Mouse (Mus musculus): ENCODE results near the gene Zfp827. TPM values are rescaled to one million over a fixed set of nuclear protein-coding genes. Genes with fewer than 3 reads are reported as not detected.

Gene Zfp827
- polyA plus RNA-seq, 1 experiment from 2014 or later: 5.2 TPM

DNA sequence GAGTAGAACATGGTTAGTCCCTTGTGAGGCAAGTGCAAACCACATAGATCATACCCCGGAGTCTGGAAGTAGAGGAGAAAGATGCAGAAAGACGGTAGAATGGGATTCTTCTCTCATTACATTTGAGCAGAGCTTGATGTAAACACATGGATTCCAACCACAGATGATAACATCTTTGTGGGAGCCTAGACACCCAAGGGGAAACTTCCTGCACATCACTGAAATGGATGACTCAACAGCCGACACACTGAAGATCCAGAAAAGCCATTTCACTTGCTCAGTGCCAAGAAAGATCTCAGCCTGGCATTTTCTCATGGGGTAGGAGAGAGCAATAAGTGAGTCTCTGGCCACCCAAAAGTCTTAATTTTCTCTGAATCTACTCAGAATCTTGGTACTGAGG is 199.7 kb downstream of the Zfp827 start:
- Histone ChIP-seq H3K9ac (ENCODE audit: low read depth, low read length) (no peak overlapping the region), H3K36me3 (ENCODE audit: control insufficient read depth, insufficient read depth, low read length) (no peaks in the 10 kb centered on the region), H3K27me3 (replicated peaks; ENCODE audit: control insufficient read depth, insufficient read depth, low read length) (no peaks in the 10 kb centered on the region), H3K4me1 (ENCODE audit: control insufficient read depth, insufficient read depth, low read length) (no peaks in the 10 kb centered on the region), H3K4me2 (ENCODE audit: low read depth, low read length) (no peak overlapping the region), H3K9me3 (ENCODE audit: control insufficient read depth, low read length) (no peaks in the 10 kb centered on the region), H3K4me3 (ENCODE audit: low read length) (no peak overlapping the region), H3K27ac (ENCODE audit: low read length) (no peak overlapping the region)
- no peak for ATAC-seq
- 77% methylated on average over 3 of the region's 3 CpGs for WGBS

DNA sequence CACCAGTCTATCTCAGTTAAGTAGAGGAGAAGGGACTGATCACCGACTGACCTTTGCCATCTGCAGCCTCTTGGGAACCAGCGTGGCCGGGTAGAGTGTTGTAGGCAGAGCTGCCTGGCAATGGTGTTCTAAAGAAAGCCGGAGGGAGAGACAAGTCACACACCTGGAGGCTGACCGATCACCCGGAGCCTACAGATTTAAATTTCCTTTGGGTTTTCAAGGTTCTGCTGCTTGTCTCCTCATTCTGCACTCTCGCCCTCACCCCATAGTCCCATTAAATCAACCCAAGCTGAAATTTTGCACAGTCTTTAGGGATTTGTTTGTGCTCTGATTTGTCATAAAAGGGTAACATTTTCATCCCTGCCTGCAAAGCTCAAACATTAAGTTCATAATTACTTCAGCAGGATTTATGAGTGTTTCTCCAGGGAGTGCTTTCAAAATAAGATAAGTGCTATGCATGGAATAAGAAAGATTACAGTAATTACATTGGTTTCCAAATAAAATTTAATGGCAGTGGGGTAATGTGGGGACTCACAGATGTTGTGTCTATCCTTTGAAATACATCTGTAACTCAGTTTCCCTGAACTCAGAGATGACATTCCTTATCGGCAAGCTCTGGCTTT is 201.1 kb downstream of the Zfp827 start:
- no peak for ATAC-seq
- no peak overlapping the region for H3K9ac ChIP-seq (ENCODE audit: low read depth, low read length)
- H3K27ac ChIP-seq (ENCODE audit: low read length): no peak overlapping the region
- WGBS: 84% methylated on average over 8 of the region's 8 CpGs
- no peaks in the 10 kb centered on the region for H3K27me3 ChIP-seq (replicated peaks; ENCODE audit: control insufficient read depth, insufficient read depth, low read length)
- no peak overlapping the region for H3K4me2 ChIP-seq (ENCODE audit: low read depth, low read length)
- no peaks in the 10 kb centered on the region for H3K9me3 ChIP-seq (ENCODE audit: control insufficient read depth, low read length)
- no peaks in the 10 kb centered on the region for H3K36me3 ChIP-seq (ENCODE audit: control insufficient read depth, insufficient read depth, low read length)
- H3K4me3 ChIP-seq (ENCODE audit: low read length): no peak overlapping the region
- H3K4me1 ChIP-seq (ENCODE audit: control insufficient read depth, insufficient read depth, low read length): no peaks in the 10 kb centered on the region

DNA sequence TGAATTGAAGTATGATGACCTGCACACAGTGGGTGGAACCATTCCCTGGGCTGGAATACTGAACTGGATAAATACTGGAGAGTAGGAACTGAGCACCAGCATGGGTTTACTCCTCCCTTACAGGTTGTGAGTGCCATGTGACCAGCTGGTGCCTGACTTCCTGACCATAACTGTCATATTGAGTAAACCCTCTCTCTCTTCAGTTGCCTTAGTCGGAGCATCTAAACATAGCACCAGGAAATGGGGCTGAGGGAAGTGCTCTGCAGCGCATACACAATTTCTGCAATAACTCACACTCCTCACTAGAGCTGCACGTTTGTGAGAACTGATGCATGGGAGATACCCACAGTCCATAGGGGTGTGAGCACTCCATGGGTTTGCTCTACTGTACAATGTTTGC is 211.1 kb downstream of the Zfp827 start:
- no peaks in the 10 kb centered on the region for H3K27me3 ChIP-seq (replicated peaks; ENCODE audit: control insufficient read depth, insufficient read depth, low read length)
- no peaks in the 10 kb centered on the region for H3K9me3 ChIP-seq (ENCODE audit: control insufficient read depth, low read length)
- H3K36me3 ChIP-seq (ENCODE audit: control insufficient read depth, insufficient read depth, low read length): no peaks in the 10 kb centered on the region
- H3K9ac ChIP-seq (ENCODE audit: low read depth, low read length): no peak overlapping the region
- 67% methylated on average over 3 of the region's 3 CpGs for WGBS
- no peaks in the 10 kb centered on the region for H3K4me1 ChIP-seq (ENCODE audit: control insufficient read depth, insufficient read depth, low read length)
- ATAC-seq: no peak
- H3K4me3 ChIP-seq (ENCODE audit: low read length): no peak overlapping the region
- H3K4me2 ChIP-seq (ENCODE audit: low read depth, low read length): no peak overlapping the region
- H3K27ac ChIP-seq (ENCODE audit: low read length): no peak overlapping the region

- Histone ChIP-seq H3K4me1 (ENCODE audit: control insufficient read depth, insufficient read depth, low read length) (no peaks in the 10 kb centered on the region), H3K27ac (ENCODE audit: low read length) (no peak overlapping the region), H3K9me3 (ENCODE audit: control insufficient read depth, low read length) (no peaks in the 10 kb centered on the region), H3K36me3 (ENCODE audit: control insufficient read depth, insufficient read depth, low read length) (no peaks in the 10 kb centered on the region), H3K4me2 (ENCODE audit: low read depth, low read length) (no peak overlapping the region), H3K27me3 (replicated peaks; ENCODE audit: control insufficient read depth, insufficient read depth, low read length) (no peaks in the 10 kb centered on the region), H3K4me3 (ENCODE audit: low read length) (no peak overlapping the region), H3K9ac (ENCODE audit: low read depth, low read length) (no peak overlapping the region)
- no peak for ATAC-seq
- 79% methylated on average over 7 of the region's 7 CpGs for WGBS
Measured at GRCm38 (mm10) chr8:79239996-79240395, 211.8 kb downstream of the Zfp827 start.

Other genes with a start within 250 kb of the Zfp827 start
- gene Lsm6, start 207.3 kb upstream of the Zfp827 start, polyA plus RNA-seq (2015; fragmentation: Nextera tagmentation; extraction: Ambion mirVana): 148 and 163 TPM in 2 replicates
- gene 1700011L22Rik, start 220.1 kb downstream of the Zfp827 start, polyA plus RNA-seq (2015; fragmentation: Nextera tagmentation; extraction: Ambion mirVana): not detected in 2 replicates